Mouse (Mus musculus): ENCODE measurements around the gene Tmem247.

Tmem247 gene

DNA sequence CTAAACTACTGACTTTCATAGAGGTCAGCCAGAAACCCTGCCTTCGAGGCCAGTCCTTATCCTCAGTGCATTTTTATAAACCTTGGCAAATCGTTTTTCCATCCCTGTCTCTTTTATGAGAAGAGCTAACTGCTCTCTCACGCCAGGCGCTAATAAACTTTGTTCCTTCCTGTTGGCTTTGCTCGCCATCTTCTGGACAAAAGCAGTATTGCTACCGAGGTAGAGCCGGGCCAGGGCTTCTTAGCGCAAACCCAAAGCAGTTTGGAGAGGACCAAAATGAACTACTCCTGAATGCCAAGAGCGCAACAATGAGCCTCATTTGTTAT lies 11.0 kb upstream of the Tmem247 start:
- H3K27me3 ChIP-seq (ENCODE audit: control insufficient read depth, insufficient read depth, low read length, poor library complexity, severe bottlenecking) = no peaks in the 10 kb centered on the region
- peak; percentile 80 for DNase-seq (ENCODE audit: low read depth, low spot score)

DNA sequence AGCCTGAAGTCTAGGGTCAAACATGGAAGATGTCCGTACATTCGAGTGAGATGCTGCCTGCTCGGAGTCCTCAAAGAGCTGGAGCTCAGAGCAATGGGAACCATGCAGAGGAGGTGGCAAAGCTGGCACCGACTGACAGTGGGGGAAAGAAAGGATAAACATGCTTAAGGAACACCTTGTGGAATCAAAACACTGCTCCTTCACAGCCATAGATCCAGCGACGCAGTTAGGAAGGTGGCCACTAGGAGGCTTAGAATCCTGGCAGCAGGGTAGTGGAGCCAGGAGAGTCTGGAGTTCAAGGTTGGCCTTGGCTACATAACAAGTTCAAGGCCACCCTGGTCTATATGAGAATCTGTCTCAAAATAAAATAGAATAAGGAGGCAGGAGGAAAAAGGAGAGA lies 10.5 kb upstream of the Tmem247 start:
- no peaks in the 10 kb centered on the region for H3K27me3 ChIP-seq (ENCODE audit: control insufficient read depth, insufficient read depth, low read length, poor library complexity, severe bottlenecking)
- H3K36me3 ChIP-seq (ENCODE audit: control insufficient read depth, insufficient read depth, low read length, poor library complexity, severe bottlenecking) = no peaks in the 10 kb centered on the region
- DNase-seq (ENCODE audit: low read depth, low spot score) = no peak

More for the DNA sequence above, 11.0 kb upstream of the Tmem247 start:
- H3K36me3 ChIP-seq (ENCODE audit: control insufficient read depth, insufficient read depth, low read length, poor library complexity, severe bottlenecking) = no peaks in the 10 kb centered on the region

DNA sequence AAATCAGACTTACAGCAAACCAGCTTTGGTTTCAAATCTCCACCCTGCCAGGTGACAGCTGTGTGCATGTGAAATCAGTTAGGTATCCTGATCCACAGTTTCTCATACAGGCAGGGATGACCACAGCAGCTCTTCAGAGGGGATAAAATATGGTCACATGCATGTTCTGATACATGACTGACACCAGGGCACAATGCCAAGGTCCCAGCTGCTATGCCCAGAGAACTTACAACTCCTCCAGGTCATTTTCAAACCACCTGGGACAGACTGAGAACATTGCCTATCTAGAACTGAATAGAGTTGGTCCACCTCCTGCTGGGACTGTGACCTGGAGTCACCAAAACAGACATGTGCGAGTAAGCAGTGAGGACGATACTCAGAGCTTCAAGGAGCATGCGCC lies 10.1 kb upstream of the Tmem247 start:
- Histone ChIP-seq H3K27me3 (ENCODE audit: control insufficient read depth, insufficient read depth, low read length, poor library complexity, severe bottlenecking) (no peaks in the 10 kb centered on the region), H3K36me3 (ENCODE audit: control insufficient read depth, insufficient read depth, low read length, poor library complexity, severe bottlenecking) (no peaks in the 10 kb centered on the region)
- DNase-seq (ENCODE audit: low read depth, low spot score) = no peak

DNA sequence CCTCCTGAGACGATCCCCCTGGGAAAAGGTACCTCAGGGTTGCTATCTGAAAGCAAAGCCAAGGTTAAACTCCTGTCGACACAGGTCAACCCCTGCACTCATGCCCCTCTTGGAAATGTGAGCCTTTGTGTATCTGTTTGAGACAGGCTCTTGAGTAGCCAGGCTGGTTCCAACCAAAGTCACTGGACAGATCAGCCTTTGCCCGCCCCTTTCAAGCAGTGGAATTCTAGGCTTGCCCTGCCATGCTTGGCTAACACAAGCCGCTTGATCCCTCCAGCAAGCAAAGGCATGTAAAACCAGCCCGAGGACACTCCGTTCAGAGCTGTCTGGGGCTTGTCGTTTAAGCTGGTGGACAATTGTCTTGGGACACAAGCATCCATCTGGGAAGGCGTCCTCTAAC lies 8.8 kb upstream of the Tmem247 start:
- no peak for DNase-seq (ENCODE audit: low read depth, low spot score)
- Histone ChIP-seq H3K36me3 (ENCODE audit: control insufficient read depth, insufficient read depth, low read length, poor library complexity, severe bottlenecking) (no peaks in the 10 kb centered on the region), H3K27me3 (ENCODE audit: control insufficient read depth, insufficient read depth, low read length, poor library complexity, severe bottlenecking) (no peaks in the 10 kb centered on the region)

GRCm38 (mm10) chr17:86909733-86910495 lies 7.2 kb upstream of the Tmem247 start:
- Histone ChIP-seq H3K36me3 (ENCODE audit: control insufficient read depth, insufficient read depth, low read length, poor library complexity, severe bottlenecking) (no peaks in the 10 kb centered on the region), H3K27me3 (ENCODE audit: control insufficient read depth, insufficient read depth, low read length, poor library complexity, severe bottlenecking) (no peaks in the 10 kb centered on the region)
- DNase-seq (ENCODE audit: low read depth, low spot score) = no peak

GRCm38 (mm10) chr17:86911261-86911660 lies 5.9 kb upstream of the Tmem247 start:
- Histone ChIP-seq H3K27me3 (ENCODE audit: control insufficient read depth, insufficient read depth, low read length, poor library complexity, severe bottlenecking) (no peaks in the 10 kb centered on the region), H3K36me3 (ENCODE audit: control insufficient read depth, insufficient read depth, low read length, poor library complexity, severe bottlenecking) (no peaks in the 10 kb centered on the region)
- DNase-seq (ENCODE audit: low read depth, low spot score) = no peak

DNA sequence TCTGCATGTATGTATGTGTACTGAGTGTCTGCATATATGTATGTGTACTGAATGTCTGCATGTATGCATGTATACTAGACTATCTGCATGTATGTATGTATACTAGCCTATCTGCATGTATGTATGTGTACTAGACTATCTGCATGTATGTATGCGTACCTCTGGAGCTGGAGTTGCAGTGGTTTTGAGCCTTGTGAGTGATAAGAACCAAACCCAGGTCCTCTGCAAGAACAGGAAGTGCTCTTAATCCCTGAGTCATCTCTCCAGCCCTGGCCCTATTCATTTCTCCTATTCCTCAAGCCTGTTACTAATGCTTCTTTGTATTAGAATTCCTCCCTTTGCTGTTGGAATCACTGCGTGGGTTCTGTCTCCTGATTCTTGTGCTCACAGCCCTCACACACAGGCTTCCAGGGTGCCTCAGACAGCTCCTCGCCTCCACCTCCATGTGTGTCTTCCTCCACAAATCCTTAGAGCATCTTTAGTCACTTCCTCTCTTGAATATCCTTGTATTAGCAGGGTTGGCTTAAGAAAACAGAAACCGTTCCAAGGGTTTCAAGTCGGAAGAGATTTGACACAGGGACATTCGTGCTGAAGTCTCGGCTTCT lies 4.0 kb upstream of the Tmem247 start:
- no peaks in the 10 kb centered on the region for H3K36me3 ChIP-seq (ENCODE audit: control insufficient read depth, insufficient read depth, low read length, poor library complexity, severe bottlenecking)
- DNase-seq (ENCODE audit: low read depth, low spot score) = no peak
- H3K27me3 ChIP-seq (ENCODE audit: control insufficient read depth, insufficient read depth, low read length, poor library complexity, severe bottlenecking) = no peaks in the 10 kb centered on the region

- H3K27me3 ChIP-seq (ENCODE audit: control insufficient read depth, insufficient read depth, low read length, poor library complexity, severe bottlenecking) = no peaks in the 10 kb centered on the region; the same call in 1 of the 2 replicates
- DNase-seq (ENCODE audit: low read depth, low spot score) = peak; percentile 39
- H3K36me3 ChIP-seq (ENCODE audit: control insufficient read depth, insufficient read depth, low read length, poor library complexity, severe bottlenecking) = no peaks in the 10 kb centered on the region
Measured at GRCm38 (mm10) chr17:86915540-86915939, 1.6 kb upstream of the Tmem247 start.

DNA sequence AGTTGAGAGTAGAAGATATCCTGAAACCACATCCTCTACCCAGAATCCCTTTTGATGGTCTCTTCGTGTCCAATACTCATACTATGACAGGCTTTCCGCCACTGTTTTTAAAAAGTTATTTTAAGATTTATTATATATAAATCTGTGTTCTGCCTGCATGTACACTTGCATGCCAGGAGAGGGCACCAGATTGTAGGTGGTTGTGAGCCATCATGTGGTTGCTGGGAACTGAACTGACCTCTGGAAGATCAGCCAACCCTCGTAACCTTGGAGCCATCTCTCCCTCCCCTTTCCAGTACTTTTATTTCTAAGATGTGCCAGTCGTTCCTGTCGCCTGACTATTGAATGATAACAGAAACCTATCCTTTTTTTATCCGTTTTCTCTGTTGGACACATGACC lies 1.6 kb downstream of the Tmem247 start:
- Histone ChIP-seq H3K36me3 (ENCODE audit: control insufficient read depth, insufficient read depth, low read length, poor library complexity, severe bottlenecking) (no peaks in the 10 kb centered on the region), H3K27me3 (ENCODE audit: control insufficient read depth, insufficient read depth, low read length, poor library complexity, severe bottlenecking) (no peaks in the 10 kb centered on the region; the same call in 1 of the 2 replicates)
- DNase-seq (ENCODE audit: low read depth, low spot score) = peak; percentile 67

- no peaks in the 10 kb centered on the region for H3K36me3 ChIP-seq (ENCODE audit: control insufficient read depth, insufficient read depth, low read length, poor library complexity, severe bottlenecking)
- H3K27me3 ChIP-seq (ENCODE audit: control insufficient read depth, insufficient read depth, low read length, poor library complexity, severe bottlenecking) = no peaks in the 10 kb centered on the region; the same call in 1 of the 2 replicates
- no peak for DNase-seq (ENCODE audit: low read depth, low spot score)
Measured at GRCm38 (mm10) chr17:86919729-86920128, 2.6 kb downstream of the Tmem247 start.

GRCm38 (mm10) chr17:86924679-86925078 lies 7.5 kb downstream of the Tmem247 start:
- Histone ChIP-seq H3K36me3 (ENCODE audit: control insufficient read depth, insufficient read depth, low read length, poor library complexity, severe bottlenecking) (no peaks in the 10 kb centered on the region), H3K27me3 (ENCODE audit: control insufficient read depth, insufficient read depth, low read length, poor library complexity, severe bottlenecking) (no peaks in the 10 kb centered on the region)
- DNase-seq (ENCODE audit: low read depth, low spot score) = no peak

- Histone ChIP-seq H3K27me3 (ENCODE audit: control insufficient read depth, insufficient read depth, low read length, poor library complexity, severe bottlenecking) (no peaks in the 10 kb centered on the region), H3K36me3 (ENCODE audit: control insufficient read depth, insufficient read depth, low read length, poor library complexity, severe bottlenecking) (no peaks in the 10 kb centered on the region)
- no peak for DNase-seq (ENCODE audit: low read depth, low spot score)
Measured at GRCm38 (mm10) chr17:86926836-86927235, 9.7 kb downstream of the Tmem247 start.

- no peaks in the 10 kb centered on the region for H3K36me3 ChIP-seq (ENCODE audit: control insufficient read depth, insufficient read depth, low read length, poor library complexity, severe bottlenecking)
- H3K27me3 ChIP-seq (ENCODE audit: control insufficient read depth, insufficient read depth, low read length, poor library complexity, severe bottlenecking) = no peaks in the 10 kb centered on the region
- DNase-seq (ENCODE audit: low read depth, low spot score) = no peak
Measured at GRCm38 (mm10) chr17:86929355-86929754, 12.2 kb downstream of the Tmem247 start.

DNA sequence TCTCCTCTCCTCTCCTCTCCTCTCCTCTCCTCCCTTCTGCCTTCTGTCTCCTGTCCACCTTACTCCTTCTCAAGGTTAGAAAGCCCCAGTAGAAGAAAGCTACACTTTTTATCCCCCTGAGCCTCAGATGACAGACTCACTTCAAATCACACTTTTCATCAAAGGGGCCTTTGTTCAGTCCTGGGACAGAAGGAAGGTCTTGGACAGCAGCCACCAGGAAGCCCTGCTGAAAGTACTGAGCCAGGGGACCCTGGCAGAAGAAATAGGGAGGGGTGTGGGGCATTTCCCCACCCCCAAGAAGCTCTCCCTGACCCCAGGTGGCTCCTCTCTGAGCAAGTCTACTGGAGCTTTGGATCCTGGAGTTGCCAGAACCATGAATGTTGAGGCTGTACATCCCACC lies 12.8 kb downstream of the Tmem247 start:
- no peaks in the 10 kb centered on the region for H3K27me3 ChIP-seq (ENCODE audit: control insufficient read depth, insufficient read depth, low read length, poor library complexity, severe bottlenecking)
- DNase-seq (ENCODE audit: low read depth, low spot score) = no peak
- H3K36me3 ChIP-seq (ENCODE audit: control insufficient read depth, insufficient read depth, low read length, poor library complexity, severe bottlenecking) = no peaks in the 10 kb centered on the region

GRCm38 (mm10) chr17:86932896-86933295 lies 15.7 kb downstream of the Tmem247 start:
- no peaks in the 10 kb centered on the region for H3K36me3 ChIP-seq (ENCODE audit: control insufficient read depth, insufficient read depth, low read length, poor library complexity, severe bottlenecking)
- H3K27me3 ChIP-seq (ENCODE audit: control insufficient read depth, insufficient read depth, low read length, poor library complexity, severe bottlenecking) = no peaks in the 10 kb centered on the region
- DNase-seq (ENCODE audit: low read depth, low spot score) = no peak

DNA sequence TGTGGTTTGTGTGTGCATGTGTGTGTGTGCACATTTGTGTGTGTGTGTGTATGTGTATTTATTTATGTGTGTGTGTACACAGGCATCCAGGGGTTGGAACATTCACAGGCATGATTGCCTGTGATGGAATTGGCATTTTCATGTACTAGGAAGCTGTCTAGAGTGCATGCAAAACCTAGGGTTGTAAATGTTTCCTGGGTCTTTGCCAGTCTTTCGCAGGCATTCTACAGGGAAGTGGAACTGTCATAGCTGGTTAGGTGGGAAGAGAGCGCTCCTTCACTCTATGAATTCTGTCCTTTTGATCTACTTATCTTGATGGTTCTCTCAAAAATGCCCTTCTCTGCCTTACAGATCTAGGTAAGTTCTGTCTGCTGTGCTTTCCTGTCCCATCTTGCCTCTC lies 19.9 kb downstream of the Tmem247 start:
- Histone ChIP-seq H3K36me3 (ENCODE audit: control insufficient read depth, insufficient read depth, low read length, poor library complexity, severe bottlenecking) (no peaks in the 10 kb centered on the region), H3K27me3 (ENCODE audit: control insufficient read depth, insufficient read depth, low read length, poor library complexity, severe bottlenecking) (no peaks in the 10 kb centered on the region)
- no peak for DNase-seq (ENCODE audit: low read depth, low spot score)

Measured in splenic B cell, adult 2 months (primary cell).